Mouse (Mus musculus): ENCODE results near the gene Erfe. TPM values are rescaled to one million over a fixed set of nuclear protein-coding genes. Genes with fewer than 3 reads are reported as not detected.

The Erfe gene
- total and polyA plus RNA-seq, 3 experiments, result 0.78 to 2.1 (median 0.93) TPM

Other genes starting within 250 kb of the Erfe start
- not detected in 2 replicates for gene Rbm44, start 221.3 kb upstream of the Erfe start, total RNA-seq (2014; fragmentation: Nextera tagmentation)
- gene Rbm44, start 221.3 kb upstream of the Erfe start, total RNA-seq (2017), result 0.23 and 0.27 TPM in 2 replicates
- gene Rbm44, start 221.3 kb upstream of the Erfe start, polyA plus RNA-seq (2012), result not detected in 2 replicates
- gene Ramp1, start 186.6 kb upstream of the Erfe start, total RNA-seq (2014; fragmentation: Nextera tagmentation), result not detected in 2 replicates
- 0.11 TPM in 1 of 2 replicates, not detected in the other for gene Ramp1, start 186.6 kb upstream of the Erfe start, total RNA-seq (2017)
- 0.02 and 0.10 TPM in 2 replicates for gene Ramp1, start 186.6 kb upstream of the Erfe start, polyA plus RNA-seq (2012)
- 85.6 and 90.7 TPM in 2 replicates for gene Ube2f, start 116.1 kb upstream of the Erfe start, total RNA-seq (2014; fragmentation: Nextera tagmentation)
- gene Ube2f, start 116.1 kb upstream of the Erfe start, total RNA-seq (2017), result 52.9 and 61.3 TPM in 2 replicates
- gene Ube2f, start 116.1 kb upstream of the Erfe start, polyA plus RNA-seq (2012), result 11.9 and 16.6 TPM in 2 replicates
- gene Scly, start 68.1 kb upstream of the Erfe start, total RNA-seq (2014; fragmentation: Nextera tagmentation), result 16.0 and 16.6 TPM in 2 replicates
- gene Scly, start 68.1 kb upstream of the Erfe start, total RNA-seq (2017), result 8.1 and 10.5 TPM in 2 replicates
- 9.5 and 10.1 TPM in 2 replicates for gene Scly, start 68.1 kb upstream of the Erfe start, polyA plus RNA-seq (2012)
- gene Espnl, start 44.4 kb upstream of the Erfe start, total RNA-seq (2014; fragmentation: Nextera tagmentation), result 0.78 and 1.1 TPM in 2 replicates
- gene Espnl, start 44.4 kb upstream of the Erfe start, total RNA-seq (2017), result 0.93 and 0.99 TPM in 2 replicates
- gene Espnl, start 44.4 kb upstream of the Erfe start, polyA plus RNA-seq (2012), result 0.17 and 0.19 TPM in 2 replicates
- not detected in 2 replicates for gene Klhl30, start 15.4 kb upstream of the Erfe start, total RNA-seq (2014; fragmentation: Nextera tagmentation)
- 0.16 TPM in 1 of 2 replicates, not detected in the other for gene Klhl30, start 15.4 kb upstream of the Erfe start, total RNA-seq (2017)
- not detected in 2 replicates for gene Klhl30, start 15.4 kb upstream of the Erfe start, polyA plus RNA-seq (2012)
- 76.8 and 86.5 TPM in 2 replicates for gene Ilkap, start 32.4 kb downstream of the Erfe start, total RNA-seq (2014; fragmentation: Nextera tagmentation)
- gene Ilkap, start 32.4 kb downstream of the Erfe start, total RNA-seq (2017), result 194 and 208 TPM in 2 replicates
- 86.6 and 104 TPM in 2 replicates for gene Ilkap, start 32.4 kb downstream of the Erfe start, polyA plus RNA-seq (2012)
- 18.0 and 19.0 TPM in 2 replicates for gene Hes6, start 47.6 kb downstream of the Erfe start, total RNA-seq (2014; fragmentation: Nextera tagmentation)
- 42.2 and 55.1 TPM in 2 replicates for gene Hes6, start 47.6 kb downstream of the Erfe start, total RNA-seq (2017)
- 91.5 and 105 TPM in 2 replicates for gene Hes6, start 47.6 kb downstream of the Erfe start, polyA plus RNA-seq (2012)
- gene Per2, start 92.9 kb downstream of the Erfe start, total RNA-seq (2014; fragmentation: Nextera tagmentation), result 13.0 and 15.4 TPM in 2 replicates
- gene Per2, start 92.9 kb downstream of the Erfe start, total RNA-seq (2017), result 4.4 and 5.3 TPM in 2 replicates
- 14.2 and 17.5 TPM in 2 replicates for gene Per2, start 92.9 kb downstream of the Erfe start, polyA plus RNA-seq (2012)
- gene Traf3ip1, start 128.2 kb downstream of the Erfe start, total RNA-seq (2014; fragmentation: Nextera tagmentation), result 9.7 and 10.5 TPM in 2 replicates
- 12.7 and 12.8 TPM in 2 replicates for gene Traf3ip1, start 128.2 kb downstream of the Erfe start, total RNA-seq (2017)
- 16.1 and 17.8 TPM in 2 replicates for gene Traf3ip1, start 128.2 kb downstream of the Erfe start, polyA plus RNA-seq (2012)
- gene Asb1, start 174.1 kb downstream of the Erfe start, total RNA-seq (2014; fragmentation: Nextera tagmentation), result 8.3 and 12.9 TPM in 2 replicates
- 25.7 and 28.0 TPM in 2 replicates for gene Asb1, start 174.1 kb downstream of the Erfe start, total RNA-seq (2017)
- gene Asb1, start 174.1 kb downstream of the Erfe start, polyA plus RNA-seq (2012), result 9.3 and 12.4 TPM in 2 replicates